Mouse (Mus musculus) brown adipose tissue, adult 24 weeks (tissue): Measurements from ENCODE around the gene Zfhx2. TPM values are rescaled to one million over a fixed set of nuclear protein-coding genes. Genes with fewer than 3 reads are reported as not detected.

Experiments used
- H3K27ac ChIP-seq: fragments of 200-500 bp; replicated peaks from 2 replicates; pipeline ENCODE4 v1.5.1; 2012; ENCODE audit warnings: low read depth, mild to moderate bottlenecking, low read length
- H3K4me1 ChIP-seq: fragments of 200-500 bp; 2 replicates; pipeline ENCODE4 v1.6.1; 2012; ENCODE audit warnings: low read length, mixed read lengths; ENCODE audit not compliant: control insufficient read depth, insufficient read depth, insufficient read length
- H3K4me3 ChIP-seq: fragments of 200-500 bp; 2 replicates; pipeline ENCODE4 v1.5.1; 2012; ENCODE audit warnings: low read depth, mild to moderate bottlenecking, low read length, moderate library complexity; ENCODE audit not compliant: insufficient read depth
- polyA plus RNA-seq: library from polyadenylated mRNA; stranded (reverse); fragments of >200 nt; gene quantifications from 2 replicates; pipeline ENCODE4 v1.2.4, GENCODE M21; 2012; ENCODE audit not compliant: missing spikeins, insufficient read depth, insufficient read length

Zfhx2 gene
- polyA plus RNA-seq = 2.3 and 2.5 TPM in 2 replicates

DNA sequence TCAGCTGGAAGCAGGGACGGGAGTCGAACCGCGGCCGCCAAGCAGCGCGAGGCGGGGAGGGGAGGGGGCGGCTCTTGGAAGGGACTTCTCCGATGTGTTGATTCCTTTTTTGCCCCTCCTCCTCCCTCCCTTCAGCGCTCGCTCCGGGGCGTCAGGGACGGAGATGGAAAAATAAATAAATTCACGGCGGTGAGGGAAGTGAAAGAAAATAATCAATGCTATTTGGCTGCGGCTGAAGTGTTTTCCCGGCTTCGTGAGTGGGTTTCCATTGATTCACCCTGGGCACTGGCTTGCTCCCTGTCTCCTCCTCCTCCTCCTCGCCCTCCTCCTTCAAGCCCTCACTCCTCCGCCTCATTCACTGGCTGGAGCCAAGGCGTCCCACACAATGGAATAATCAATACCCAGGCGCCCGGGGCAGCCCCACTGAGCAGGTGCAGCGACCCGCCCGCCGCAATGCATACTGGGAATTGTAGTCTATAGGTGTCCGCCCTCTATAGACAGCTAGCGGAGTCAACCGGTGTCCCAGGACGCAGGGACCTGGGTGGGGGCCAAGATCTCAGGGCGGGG lies at the start of gene Zfhx2:
Gene Zfhx2 (minus strand): TSS at position 314 of the 567 bp plus-strand sequence.
- Histone ChIP-seq H3K4me1 (peaks cover 22% of the 10 kb centered on the region), H3K27ac (peak within 1 kb of the TSS; percentile 27; the same call in 1 of the 2 replicates), H3K4me3 (peak within 1 kb of the TSS; percentile 92)

DNA sequence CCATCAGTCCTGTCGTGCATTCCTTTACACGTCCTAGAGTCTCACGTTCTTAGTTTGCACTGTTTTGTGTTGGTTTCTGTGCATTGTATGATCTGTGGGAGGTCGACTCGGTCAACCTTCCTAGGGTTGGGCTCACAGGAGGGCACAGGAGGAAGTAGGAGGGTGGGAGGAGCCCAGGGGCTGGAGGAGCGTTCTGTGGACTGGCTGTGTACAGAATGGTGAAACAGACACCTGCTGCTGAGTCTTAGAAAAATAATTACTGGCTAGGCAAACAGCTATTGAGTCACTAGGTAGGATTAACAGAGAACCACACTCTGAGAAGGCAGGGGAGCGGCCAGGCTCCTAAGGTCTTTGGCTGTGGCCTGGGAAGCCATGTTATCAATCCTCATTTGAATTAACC lies 47.2 kb upstream of the Zfhx2 start:
- Histone ChIP-seq H3K4me1 (no peaks in the 10 kb centered on the region), H3K4me3 (no peak overlapping the region), H3K27ac (no peak overlapping the region)

DNA sequence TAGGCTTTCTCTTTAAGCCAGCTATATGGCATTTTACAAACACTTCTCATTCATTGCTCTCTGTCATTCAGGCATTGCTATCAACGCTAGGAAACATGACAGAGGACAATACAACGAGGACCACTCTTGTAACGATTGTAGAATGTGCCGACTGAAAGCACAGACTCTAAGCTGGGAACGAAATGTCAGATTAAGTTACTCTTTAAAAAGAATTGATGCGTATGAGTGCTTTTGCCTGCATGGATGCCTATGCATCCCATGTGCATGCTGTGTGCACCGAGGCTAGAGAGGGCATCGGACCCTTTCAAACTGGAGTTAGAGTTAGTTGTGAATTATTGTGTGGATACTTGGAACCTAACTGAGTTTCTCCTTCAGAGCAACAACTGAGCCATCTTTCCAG lies 43.6 kb upstream of the Zfhx2 start:
- Histone ChIP-seq H3K4me1 (no peaks in the 10 kb centered on the region), H3K4me3 (no peak overlapping the region), H3K27ac (no peak overlapping the region)

DNA sequence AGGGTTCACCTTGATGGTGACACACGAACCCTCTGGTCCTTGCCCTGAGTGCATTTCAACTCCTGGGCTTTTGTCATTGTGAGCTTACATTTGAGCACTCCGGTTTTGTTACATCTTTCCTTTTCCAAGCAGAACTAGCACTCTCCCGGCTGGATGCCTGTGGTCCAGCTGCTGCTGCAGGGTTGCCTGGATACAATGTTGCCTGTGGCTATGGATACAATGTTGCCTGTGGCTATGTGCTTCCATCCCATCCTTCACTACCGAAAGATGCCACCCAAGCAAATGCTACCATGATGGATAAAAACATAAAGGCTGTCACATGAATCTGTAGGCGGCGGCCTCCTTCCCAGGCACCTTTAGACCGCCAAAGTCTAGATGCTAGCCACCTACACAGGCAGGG lies 34.4 kb upstream of the Zfhx2 start:
- H3K27ac ChIP-seq = no peak overlapping the region
- no peak overlapping the region for H3K4me3 ChIP-seq
- H3K4me1 ChIP-seq = no peaks in the 10 kb centered on the region

DNA sequence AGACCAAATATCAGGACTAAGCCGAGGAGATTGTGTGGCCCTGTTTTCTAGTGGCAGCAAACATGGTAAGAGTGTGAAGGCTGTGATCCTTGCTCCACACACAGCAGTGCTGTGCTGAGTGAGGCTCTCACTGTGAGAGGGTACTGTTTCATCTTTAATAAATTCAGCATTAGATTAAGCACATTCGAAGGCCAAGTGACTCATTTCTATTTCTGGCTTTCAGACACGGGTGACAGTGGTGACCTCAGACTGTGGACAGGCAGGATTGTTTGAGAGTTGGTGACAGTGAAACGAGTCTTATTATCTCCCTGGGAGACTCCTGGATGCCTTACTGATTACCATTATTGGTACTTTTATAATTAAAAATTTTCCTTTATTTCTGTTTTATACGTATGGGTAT lies 33.6 kb upstream of the Zfhx2 start:
- H3K4me1 ChIP-seq = no peaks in the 10 kb centered on the region
- no peak overlapping the region for H3K4me3 ChIP-seq
- no peak overlapping the region for H3K27ac ChIP-seq

DNA sequence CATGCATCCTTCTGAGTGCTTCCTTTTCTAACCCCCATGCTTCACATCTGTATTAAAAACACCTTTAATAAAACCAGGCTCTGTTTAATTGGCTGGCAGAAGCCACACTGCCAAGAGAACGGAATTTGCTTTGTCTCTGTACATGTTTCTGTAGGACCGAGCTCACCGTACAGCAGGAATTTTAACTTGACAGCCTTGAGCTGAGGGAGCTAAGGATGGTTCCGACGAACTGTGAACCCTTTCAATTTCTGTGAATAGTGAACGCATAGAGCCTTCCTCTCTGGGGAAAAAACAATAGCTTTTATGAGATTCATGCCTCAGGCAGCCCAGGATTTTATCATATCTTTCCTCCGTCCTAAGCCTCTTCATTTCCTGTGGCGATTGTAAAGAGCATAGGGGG lies 30.2 kb upstream of the Zfhx2 start:
- Histone ChIP-seq H3K4me1 (no peaks in the 10 kb centered on the region), H3K27ac (no peak overlapping the region), H3K4me3 (no peak overlapping the region)

DNA sequence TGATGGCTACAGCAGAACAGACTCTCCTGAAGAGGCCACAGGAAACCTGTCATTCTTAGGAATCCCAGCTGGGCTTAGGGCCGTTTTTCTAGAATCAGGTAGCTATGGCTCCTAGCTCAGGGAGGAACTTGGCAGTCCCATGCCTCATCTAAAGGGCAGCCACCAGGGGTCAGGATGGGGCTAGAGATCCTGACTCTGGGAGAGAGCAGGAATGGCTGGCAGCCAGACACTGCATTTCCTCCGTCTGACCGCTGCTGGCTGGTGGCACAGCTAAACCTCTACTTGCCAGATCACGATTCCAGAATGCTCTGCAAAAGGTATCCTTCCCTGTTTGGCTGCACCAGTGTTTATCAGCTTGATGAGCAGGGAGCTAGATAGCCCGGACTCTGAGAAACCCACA lies 29.8 kb upstream of the Zfhx2 start:
- H3K4me3 ChIP-seq = no peak overlapping the region

DNA sequence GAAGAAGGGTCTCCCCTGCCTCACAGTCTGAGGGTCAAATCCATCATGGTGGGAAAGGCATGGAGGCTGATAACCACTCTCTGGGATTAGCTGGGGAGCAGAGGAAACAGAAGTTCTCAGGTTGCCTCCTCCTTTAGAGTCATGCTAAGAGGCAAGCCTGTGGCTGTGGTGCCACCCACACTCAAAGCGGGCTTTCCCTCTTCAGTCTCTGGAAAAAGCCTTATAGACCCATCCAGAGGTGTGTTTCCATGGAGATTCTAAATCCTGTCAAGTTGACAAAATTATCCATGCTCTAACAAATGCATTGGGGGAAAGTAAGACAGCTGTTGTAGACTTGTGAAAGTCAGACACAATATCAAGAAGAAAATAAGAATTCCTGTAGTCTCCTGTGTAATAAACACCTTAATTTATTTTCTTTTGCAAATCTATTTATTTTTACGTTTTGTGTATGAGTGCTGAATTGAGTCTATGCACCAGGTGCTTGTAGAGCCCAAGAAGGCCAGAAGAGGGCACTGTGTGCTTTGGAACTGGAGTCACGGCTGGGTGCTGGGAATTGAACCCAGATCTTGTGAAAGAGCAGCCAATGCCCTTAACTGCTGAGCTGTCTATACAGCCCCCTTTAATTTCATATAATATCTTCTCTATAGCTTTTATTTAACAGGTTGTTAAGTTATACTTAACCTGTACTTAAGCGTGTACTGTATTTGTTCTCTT lies 27.5 kb upstream of the Zfhx2 start:
- Histone ChIP-seq H3K27ac (no peak overlapping the region), H3K4me3 (no peak overlapping the region), H3K4me1 (0 out of 2 replicates have a peak, but pooled peaks cover 2% of the 10 kb centered on the region)

More for the DNA sequence above, 29.8 kb upstream of the Zfhx2 start:
- no peak overlapping the region for H3K27ac ChIP-seq
- no peaks in the 10 kb centered on the region for H3K4me1 ChIP-seq

DNA sequence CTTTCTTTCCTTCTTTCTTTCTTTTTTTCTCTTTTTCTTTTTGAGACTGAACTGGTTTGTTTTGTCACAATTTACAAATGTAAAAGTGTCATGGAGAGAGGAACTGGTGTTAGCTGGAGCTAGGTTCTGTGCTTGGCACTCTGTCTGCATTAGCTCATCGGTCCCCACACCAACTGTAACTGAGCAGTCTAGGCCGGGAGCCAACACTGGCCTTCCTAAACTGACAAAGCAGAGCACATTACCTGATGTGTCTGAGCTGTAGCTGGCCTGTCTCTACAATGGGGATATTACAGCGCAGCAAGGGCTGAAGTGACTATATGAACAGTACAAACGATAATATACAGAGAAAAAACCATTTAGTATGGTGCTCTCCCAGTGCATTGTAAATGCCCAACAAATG lies 26.7 kb upstream of the Zfhx2 start:
- Histone ChIP-seq H3K4me3 (no peak overlapping the region), H3K4me1 (0 out of 2 replicates have a peak, but pooled peaks cover 2% of the 10 kb centered on the region), H3K27ac (no peak overlapping the region)

DNA sequence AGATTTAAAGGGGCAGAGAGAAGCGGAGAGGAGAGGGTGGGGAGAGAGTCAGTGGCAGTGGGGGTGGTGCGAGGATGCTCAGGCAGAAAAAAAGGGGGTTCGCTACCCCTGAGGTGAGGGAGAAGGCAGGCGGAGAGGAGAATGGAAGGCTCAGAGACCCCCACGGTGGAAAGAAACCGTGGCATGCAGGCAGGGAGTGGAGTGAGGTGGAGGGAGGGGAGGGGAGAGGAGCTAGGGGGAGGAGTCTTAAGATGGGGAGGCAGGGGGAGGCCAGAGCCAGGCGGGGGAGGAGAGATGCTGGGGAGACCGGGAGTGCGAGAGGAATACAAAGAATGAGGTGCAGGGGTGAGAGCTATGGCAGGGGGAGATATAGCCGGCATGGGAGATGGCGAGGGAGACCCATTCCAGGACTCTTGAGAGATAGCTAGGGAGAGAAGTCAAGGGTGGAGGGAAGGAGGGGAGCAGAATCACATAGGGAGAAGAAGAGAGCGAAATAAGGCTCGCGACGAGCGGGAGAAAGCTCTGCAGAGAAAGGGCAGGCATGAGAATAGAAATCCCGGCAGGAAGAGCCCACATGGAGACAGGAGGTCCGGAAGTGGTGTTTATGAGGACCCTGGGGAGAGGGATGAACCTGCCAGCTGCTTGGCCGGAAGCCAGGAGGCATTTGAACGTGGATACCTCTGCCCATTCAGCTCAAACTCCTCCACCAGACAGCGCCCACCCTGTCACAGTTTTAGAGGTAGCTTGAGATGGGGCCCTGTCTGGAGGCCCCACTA lies 24.5 kb upstream of the Zfhx2 start, which contains the start of gene Jph4:
Gene Jph4 (minus strand): TSS at position 511 of the 776 bp plus-strand sequence.
- H3K27ac ChIP-seq = no peak within 1 kb of the TSS
- no peak within 1 kb of the TSS for H3K4me3 ChIP-seq
- 0 out of 2 replicates have a peak, but pooled peaks cover 2% of the 10 kb centered on the region for H3K4me1 ChIP-seq

DNA sequence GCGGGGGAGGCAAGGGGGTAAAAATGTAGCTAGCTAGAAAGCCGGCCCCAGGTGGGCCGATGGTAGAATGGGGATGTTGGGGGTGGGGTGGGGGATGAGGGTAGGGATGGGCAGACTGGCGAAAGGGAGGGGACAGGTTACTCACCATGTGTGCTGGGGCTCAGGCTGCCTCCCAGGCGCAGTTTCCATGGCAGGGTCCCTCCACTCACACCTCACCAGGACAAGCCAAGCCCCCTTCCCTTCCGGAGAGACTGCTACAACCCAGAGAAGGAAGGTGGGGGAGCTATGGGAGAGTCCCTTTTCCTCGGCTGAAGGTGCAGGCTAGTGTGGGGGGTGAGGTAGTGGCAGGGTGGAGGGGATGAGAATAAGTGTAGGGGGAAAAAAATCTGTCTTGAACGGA lies 23.7 kb upstream of the Zfhx2 start:
- H3K4me3 ChIP-seq = no peak overlapping the region
- 0 out of 2 replicates have a peak, but pooled peaks cover 2% of the 10 kb centered on the region for H3K4me1 ChIP-seq
- H3K27ac ChIP-seq = no peak overlapping the region

DNA sequence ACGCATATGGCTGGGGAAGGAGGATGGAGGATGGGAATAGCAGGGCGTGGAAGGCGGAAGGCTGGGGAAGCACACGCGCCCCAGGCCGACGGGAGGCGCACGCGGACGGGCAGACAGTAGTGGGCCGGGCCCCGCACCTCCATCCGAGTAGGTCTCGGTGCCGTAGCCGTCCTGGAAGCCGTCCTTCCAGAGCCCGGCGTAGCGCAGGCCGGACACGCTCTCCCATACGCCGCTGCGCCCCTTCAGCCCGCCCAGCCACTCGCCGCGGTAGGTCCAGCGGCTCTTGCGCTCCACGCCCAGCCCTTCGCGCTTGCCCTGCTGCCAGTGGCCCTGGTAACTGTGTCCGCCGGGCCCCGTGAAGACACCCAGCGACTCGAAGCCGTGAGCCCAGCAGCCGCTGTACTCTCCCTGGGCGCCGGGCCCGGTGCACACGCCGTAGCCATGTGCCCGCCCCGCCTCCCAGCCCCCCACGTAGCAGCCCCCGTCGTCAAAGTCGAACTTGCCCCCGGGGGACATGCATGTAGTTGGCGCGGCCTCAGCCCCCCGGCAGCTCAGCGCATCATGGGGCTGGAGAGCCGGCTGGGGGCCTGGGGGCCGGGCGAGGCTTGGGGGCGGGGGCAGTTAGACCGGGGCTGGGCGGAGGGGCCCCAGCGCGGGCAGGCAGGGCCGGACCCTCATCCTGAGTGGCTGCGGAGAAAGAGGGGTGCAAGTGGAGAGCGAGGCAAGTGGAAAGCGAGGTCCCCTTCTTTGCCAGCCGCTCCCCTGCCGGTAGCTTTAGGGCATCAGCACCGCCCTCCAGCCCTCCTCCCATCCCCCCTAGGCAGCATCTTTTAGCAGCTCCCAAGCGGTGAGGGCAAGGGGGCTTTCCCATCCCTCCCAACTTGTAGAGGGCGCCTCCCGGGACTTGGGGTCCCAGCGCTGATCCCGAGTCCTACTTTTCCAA lies 22.9 kb upstream of the Zfhx2 start:
- H3K27ac ChIP-seq = no peak overlapping the region
- peak overlapping the region; percentile 47 for H3K4me3 ChIP-seq
- 0 out of 2 replicates have a peak, but pooled peaks cover 2% of the 10 kb centered on the region for H3K4me1 ChIP-seq

DNA sequence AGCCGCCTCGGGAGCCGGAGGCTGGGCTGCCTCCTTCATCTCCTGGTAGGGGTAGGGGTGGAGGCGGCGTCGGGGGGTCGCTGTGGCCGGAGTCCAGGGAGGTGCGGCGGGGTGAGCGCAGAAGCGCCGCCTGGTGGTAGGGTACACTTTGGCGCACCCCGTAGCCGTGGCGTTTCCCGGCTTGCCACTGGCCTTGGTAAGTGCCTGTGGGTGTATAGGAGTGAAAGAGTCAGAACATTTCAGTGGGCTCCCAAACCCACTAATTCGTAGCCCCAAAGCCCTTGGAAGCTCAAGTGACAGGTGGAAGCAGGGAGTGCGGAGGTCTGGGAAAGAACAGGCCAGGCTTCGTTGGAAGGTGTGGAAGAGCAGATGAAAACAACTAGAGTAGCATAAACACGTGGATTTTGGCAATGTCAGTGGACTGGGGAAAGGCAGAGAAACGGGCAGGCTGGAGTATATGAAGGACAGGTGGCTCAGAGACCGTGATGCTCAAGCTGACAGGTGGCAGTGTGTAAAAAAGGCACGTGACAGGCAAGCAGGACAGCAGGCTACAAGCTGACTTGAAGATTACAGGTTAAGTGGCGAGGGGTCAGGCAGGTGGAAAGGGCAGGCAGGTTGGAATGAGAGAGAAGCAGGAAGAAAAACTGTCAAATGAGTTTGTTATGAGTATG lies 22.0 kb upstream of the Zfhx2 start:
- 0 out of 2 replicates have a peak, but pooled peaks cover 2% of the 10 kb centered on the region for H3K4me1 ChIP-seq
- peak overlapping the region; percentile 47 for H3K4me3 ChIP-seq

DNA sequence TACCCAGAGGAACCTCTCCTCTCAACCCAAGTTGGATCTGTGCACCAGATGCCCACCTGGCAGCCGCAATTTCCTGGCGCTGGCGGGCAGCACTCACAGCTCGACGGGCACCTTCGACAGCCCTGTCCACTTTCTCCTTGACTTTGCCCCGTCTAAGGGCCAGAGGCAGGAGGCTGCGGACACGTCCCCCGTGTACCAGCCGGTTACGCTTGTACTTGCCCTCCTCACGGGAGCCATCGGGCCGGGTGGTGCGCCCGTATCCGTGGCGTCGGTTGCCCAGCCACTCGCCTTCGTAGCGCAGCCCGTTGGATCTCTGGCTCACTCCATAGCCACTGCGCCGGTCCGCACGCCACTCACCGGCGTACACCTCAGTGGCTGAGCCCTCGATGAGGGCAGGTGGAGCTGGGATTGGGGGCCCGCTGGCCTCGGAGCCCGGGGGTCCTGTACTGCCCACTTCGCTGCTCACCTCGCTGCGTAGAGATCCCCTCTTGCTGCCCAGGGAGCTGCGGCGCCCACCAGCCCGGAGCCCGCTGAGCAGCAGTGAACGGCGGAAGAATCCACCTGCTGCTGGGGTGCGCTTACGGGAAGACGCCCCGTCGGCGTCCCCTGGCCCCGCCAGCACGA lies 21.3 kb upstream of the Zfhx2 start:
- 0 out of 2 replicates have a peak, but pooled peaks cover 2% of the 10 kb centered on the region for H3K4me1 ChIP-seq
- H3K4me3 ChIP-seq = no peak overlapping the region
- H3K27ac ChIP-seq = no peak overlapping the region

More for the DNA sequence above, 22.0 kb upstream of the Zfhx2 start:
- no peak overlapping the region for H3K27ac ChIP-seq
